Mouse (Mus musculus) CD4-positive, CD25-positive, alpha-beta regulatory T cell, adult 2 months (primary cell): Measurements from ENCODE around the gene Arrdc2.
"Not testable (repeated sequence)": the region's sequence is repeated elsewhere in the genome, so short reads cannot be mapped to it uniquely, and the experiment has no call there.

Source experiments
- DNase-seq: peaks from one replicate; pipeline ENCODE4 v3.0.0-alpha.2; 2012; ENCODE audit warnings: low read depth, low spot score

The Arrdc2 gene

DNA sequence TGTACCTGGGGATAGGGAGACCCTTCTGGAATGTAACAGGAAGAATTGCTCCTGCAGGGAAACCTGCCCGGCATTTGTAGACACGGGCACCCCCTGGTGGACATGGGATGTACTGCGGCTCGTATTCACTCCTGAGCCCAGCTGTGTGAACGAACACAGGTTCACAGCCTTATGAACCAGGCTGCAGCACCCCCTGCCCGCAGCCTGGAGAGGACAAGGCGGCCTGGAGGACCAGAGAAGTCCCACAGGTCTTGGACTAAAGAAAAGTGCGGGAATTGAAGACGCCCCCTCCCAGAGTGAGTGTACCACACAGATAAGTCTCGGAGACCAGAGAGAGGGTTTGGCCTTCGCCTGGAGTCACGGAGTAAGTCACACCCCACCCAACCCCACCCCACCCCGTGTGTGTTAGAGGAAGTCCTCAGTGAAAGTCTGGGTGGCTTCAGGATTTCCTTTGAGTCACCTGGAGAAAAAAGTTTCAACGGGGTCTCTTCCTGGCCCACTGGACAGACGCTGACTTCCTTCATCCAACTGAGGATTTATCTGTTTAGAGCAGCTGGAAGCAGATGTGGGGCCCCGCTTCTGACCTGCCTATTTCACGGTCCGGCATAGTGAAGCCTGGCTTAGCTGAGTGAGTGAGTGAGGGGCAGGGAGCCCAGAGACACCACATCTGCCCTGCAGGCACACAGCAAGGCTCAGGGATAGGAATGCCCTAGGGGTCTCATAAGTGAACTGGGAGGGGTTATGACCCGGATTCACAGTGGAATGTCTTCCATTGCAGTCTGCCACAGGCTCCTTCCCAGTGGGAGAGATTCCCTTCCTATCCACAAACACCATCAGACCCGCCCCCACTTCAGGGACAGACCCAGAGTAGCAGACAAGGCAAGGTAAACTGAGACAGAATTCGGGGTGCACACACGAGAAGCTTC, 1.9 kb upstream of the Arrdc2 start:
- DNase-seq, result peak; percentile 90

DNA sequence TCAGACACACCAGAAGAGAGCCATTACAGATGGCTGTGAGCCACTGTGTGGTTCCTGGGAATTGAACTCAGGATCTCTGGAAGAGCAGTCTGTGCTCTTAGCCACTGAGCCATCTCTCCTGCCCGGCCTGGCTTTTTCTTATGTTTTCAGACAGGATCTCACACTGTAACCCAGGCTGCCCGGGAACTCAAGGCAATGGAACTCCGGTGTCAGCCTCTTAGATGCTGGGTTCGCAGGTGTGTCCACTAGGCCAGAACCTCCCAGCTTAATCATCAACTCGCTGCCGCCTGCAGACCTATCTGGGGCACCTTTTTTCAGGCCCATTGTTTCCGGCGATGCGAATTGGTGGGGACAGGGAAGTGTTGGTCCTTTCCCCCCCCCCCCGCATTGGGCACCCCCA, 1.1 kb upstream of the Arrdc2 start:
- DNase-seq, result no peak

DNA sequence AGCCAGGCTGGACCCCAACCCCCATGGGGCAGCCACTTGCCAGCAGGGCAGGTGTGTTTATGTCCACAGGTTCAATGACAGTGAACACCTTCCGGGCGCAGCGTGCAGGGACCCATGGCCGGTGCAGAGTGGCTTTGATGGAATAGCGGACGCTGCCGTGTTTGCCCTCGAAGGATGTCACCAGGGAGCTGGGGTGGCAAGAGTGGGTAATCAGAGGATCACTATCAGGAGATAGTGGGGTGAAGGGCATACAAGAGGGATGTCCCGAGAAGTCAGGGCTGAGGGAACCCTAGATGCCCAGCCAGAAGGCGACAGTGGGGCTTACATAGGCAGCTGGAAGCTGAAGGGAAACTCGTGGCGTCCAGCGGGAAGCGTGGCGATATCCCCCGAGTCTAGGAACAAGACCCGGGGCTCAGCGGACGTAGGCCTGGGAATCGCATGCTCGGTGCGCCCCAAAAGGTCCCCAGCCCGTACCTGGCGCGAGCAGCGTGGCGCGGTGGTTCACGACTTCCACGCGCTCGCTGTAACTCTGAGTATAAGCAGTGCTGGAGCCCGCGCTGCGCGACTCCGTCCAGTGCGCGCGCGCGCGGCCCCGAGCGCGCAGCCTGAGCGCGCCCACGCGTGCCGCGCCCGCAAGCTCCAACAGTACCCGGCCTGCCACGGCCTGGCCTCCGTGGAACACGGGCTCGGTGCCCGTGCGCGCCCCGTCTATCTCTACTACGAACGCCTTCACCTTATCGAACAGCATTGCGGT, 689 bp downstream of the Arrdc2 start:
- DNase-seq, result no peak

DNA sequence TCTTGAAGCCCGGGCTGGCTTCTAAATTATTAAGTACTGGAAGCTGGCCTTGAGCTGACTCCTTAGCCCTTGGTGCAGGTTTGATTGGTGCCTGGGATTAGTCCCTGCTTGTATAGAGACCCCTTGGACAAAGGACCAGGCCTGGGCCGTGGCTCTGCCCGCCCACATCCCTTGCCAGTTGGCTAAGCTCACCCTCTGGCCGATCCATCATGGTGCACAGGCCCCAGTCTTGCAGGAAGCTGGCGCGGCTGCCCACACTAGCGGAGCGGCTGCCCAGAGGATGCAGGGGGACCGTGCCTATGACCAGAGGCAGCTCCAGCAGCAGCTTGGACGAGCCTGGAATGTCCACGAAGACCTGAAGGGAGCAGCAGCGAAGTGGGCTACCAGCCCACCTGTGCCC, 2.9 kb downstream of the Arrdc2 start:
- DNase-seq, result no peak

DNA sequence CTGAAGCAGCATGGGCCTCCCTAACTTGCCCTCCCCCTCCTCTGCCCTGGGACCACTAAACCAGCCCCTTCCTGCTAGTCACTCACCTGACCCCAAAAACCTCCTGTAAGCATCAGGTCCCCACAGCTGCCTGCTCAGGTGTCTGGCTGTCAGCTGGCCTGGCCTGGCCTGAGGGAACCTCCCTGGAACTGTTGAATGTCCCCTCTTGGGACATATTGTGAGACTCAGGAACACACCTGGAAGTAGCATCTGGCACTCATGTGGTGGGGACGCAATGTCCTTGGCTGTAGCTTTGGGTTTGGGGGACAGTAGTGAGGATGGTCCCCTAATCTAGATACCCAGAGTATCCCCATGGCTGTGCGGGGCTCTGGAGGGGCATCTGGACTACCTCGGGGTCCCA, 5.4 kb downstream of the Arrdc2 start:
- DNase-seq, result no peak

DNA sequence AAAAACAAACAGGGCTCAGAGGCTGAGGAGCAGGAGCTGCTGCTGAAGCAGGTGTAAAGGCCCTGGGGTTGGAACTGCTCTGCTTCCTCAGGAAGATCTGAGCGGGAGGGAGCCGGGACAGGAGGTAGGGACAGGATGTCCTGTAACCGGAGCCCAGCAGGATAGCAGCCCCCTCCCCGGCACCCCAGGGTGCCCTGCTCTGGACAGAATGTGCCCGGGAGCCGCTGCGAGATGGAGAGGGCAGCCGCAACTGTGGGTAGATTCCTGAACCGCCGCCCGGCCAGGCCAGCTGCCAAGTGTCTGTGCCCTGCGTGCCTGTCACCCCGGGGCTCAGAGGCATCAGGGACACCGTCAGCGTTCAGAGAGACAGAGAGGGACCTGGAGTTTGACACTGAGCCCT, 6.0 kb downstream of the Arrdc2 start:
- DNase-seq, result no peak

DNA sequence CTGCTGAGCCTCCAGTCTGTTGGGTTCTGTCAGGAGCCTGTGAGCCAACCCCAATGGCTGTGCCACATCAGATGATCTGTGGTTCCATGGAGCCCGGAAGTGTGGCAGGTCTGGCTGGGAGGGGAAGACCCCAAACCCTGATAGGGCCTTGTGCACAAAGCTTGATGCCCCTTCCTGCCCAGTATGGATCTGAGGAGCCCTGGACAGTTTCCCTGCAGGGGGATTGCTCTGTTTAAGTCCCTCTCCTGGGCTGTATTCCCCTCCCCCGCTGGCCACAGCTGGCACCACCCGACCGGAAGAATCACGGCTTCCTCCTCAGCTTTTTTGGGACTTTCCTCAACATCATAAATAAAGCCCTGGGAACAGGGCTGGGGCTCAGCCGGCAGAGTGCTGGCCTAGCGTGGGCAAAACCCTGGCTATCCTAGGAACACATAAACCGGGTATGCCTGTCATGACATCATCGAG, 6.5 kb downstream of the Arrdc2 start:
- DNase-seq, result peak; percentile 65

DNA sequence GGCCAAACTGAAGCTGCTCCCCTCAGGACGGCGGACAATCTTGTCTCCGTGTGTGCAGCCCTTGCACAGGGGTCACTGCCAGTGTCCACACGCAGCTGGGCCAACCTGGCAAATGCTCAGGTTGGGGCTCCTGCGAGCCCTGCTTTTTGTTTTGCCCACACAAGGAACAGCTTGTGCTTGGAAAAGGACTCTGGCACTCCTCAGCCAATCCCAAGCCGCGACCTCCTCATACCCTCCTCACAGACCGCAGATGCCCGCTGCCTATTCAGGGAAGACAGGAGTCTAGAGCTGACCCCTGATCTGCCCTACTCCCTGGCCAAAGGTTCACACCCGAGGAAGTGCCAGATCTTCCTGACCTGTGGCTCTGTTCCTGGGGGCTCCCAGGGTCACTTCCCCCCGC, 7.1 kb downstream of the Arrdc2 start:
- no peak for DNase-seq

DNA sequence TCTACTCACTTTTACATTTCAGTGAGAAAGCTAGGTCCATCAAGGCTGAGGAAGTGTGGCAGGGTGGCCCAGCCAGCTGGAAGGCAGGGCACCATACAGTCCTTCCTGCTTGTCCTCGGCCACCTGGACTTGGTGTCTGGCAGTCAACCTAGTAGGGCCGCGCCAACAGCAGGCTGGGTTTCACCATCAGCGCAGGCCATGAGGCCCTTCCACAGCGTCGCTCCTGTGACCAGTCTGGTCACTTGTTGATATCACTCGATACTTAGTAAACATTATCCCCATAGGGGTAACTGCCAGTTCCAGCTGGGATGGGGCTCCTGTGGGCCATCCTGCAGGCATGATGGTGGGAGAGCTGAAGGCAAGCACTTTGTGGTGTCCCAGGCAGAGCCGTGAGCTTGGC, 8.0 kb downstream of the Arrdc2 start:
- DNase-seq, result no peak

DNA sequence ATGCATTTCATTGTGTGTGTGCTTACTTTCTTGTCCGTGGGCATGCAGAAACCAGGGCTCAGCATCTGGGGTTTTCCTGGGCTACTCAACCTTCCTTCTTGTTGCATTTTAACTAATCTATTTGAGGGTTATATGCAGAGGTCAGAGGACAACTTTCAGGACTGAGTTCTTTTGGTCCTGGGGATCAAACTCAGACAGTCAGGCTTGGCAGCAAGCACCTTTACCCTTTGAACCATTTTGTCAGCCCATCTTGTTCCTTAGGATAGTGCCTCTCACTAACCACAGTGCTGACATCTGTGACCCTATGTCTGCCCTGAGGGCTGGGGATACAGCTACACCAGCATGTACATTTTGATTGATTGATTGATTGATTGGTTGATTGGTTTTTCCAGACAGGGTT, 11.7 kb downstream of the Arrdc2 start:
- no peak for DNase-seq

DNA sequence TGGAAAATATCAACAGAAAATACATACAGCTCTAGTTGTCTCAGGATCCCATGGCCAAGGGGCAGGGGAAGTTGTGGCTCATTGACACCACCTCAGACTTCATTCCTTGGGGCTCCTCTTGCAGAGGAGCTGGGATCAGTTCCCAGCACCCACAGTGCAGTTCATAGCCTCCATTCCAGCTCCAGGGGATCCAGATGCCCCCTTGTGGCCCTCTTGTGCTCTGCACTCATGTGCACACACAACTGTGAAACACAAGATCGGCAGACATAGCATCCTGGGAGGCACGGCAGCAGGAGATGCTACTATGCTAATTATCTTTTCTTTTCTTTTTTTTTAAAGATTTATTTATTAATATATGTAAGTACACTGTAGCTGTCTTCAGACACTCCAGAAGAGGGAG, 12.5 kb downstream of the Arrdc2 start:
- peak; percentile 36 for DNase-seq

DNA sequence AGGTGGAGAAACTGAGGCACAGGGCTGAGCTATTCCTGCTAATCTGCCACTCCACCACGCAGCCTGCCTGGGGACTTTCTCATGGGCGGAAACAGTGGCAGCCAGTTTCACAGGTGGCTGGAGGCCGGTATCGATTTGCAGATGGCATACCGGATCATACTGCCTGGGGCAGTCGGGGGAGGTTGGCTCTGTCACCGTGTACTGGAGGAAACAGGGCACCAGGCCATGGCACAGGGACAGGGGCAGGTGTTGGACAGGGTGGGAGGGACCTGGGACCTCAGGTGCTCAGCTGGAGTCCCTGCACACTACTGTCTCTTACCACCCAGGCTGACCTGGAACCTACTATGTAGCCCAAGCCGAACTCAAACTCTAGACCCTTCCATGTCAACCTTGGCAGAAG, 13.7 kb downstream of the Arrdc2 start:
- DNase-seq, result no peak

DNA sequence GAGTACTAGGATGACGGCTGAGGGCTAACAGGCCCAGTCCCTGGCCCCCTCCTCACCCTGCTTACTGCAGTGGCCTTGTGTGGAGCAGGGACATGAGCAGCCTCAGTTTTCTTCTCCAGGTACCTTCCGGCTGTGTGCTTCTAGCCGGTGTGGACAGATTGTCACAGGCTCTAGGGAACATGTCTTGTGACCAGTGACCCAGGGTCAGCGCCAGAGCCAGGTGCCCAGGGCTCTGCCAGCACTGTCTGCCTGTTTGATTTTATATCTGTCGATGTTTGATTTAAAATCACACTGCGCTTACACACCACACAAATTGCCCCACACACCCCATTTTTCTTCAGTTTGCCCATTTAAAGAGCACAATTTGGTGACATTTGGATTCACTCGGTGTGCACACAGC, 15.7 kb downstream of the Arrdc2 start:
- DNase-seq, result no peak

DNA sequence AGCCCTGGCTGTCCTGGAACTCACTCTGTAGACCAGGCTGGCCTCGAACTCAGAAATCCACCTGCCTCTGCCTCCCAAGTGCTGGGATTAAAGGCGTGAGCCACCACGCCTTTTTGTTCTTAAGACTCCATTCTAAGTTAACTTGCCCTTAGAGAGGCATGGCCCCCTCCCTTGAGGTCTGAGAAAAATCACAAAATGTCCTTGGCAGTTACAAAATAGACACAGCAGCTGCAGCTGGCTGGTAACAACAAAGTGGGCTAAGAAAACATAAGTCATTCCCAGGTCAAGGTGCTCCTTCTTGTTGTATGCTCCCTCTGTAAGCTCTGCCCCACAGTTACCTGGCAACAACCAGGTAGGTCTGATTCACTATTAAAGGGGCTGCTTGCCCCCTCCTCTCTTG, 16.9 kb downstream of the Arrdc2 start:
- not testable (repeated sequence) for DNase-seq

DNA sequence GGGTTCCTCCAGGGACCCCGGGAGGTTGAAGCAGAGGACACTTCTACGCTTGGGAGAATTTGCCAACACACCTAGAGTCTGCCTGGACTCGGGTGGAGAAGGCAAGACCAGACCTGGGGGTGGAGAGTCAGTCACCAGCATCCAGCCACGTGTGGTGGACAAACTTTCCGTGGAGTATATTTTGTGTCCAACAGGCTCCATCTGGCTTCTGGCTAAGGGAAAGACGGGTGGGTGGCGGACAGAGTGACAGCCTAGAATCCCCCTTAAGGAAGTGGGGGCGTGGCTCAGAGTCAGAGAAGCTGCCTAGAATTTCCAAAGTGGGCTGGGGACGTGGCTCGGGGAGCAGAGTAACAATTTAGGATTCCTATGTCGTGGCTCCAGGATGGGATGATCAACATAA, 17.5 kb downstream of the Arrdc2 start:
- no peak for DNase-seq

DNA sequence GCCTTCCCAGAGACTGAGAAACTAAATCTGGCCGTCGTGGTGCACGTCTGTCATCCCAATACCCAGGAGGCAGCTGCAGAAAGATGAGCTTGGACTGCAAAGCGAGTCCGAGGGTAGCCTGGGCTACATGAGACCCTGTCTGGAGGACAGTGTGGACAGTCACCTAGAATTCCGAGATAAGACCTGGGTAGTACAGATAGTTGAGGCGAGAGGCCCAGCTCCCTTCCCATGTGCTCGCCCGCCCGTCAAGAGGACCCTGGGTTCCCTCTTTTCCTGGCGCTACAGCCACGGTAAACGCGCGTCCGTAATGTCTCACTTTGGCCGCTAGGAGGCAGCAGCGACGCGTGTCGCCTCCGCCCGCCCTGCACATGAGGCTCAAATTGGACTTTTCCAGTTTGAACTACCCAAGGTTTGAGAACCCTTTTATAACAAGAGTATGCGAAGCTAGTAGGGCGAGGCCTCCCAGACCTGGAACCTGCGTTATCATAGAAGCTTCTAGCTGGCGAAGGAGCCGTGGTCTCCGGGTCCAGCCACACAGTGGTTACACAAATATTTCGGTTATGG, 18.0 kb downstream of the Arrdc2 start:
- peak; percentile 85 for DNase-seq

DNA sequence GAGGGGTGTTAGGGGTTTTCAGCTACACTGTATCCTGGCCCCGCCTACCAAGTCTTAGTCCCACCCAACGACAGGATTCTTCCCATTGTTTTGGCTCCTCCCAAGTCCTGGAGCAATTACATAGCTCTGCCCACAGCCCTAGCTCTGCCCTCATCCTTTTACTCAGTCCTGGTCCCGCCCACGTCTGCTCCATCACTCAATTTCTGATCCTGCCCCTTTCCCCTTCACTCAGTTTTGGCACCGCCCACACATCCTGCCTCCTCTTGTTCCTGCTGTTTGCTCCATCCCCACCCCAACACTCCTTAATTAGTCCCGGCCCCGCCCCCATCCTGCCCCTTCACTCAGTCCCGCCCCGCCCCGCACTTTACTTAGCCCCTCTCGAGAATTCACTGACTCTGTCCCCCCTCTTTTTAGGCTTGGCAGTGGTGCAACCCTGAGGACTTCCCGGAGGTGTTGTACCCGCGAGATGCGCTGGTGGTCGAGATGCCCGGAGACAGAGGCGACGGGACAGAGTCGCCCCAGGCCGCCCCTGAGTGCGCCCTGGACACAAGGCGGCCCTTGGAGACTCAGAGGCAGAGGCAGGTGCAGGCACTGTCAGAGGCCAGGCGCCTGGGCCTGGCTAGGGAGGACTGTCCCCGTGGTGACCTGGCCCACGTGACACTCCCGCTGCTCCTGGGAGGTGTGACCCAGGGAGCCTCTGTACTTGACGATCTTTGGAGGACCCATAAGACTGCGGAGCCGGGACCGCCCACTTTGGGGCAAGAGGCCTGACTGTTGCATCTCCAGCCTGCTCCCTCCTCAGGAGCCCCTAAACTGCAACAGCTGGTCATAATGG, 19.2 kb downstream of the Arrdc2 start:
- DNase-seq, result no peak

DNA sequence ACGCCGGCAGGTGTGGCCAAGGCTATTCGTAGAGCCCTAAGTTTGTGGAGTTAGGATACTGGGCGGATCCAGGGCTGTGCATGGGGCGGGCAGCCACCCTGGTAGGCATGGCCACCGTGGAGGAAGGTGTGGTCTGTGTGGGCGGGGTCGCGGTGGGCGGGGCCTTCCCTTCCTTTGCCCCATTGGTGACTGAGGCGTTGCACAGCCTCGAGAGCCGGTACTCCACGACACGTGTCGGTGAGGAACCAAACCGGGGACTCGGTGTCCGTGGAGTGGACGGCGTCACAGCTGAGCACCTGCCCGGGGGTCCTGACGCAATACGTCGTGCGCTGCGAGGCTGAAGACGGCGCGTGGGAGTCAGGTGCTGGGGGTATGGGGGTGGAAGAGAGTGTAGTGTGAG, 22.8 kb downstream of the Arrdc2 start:
- no peak for DNase-seq

DNA sequence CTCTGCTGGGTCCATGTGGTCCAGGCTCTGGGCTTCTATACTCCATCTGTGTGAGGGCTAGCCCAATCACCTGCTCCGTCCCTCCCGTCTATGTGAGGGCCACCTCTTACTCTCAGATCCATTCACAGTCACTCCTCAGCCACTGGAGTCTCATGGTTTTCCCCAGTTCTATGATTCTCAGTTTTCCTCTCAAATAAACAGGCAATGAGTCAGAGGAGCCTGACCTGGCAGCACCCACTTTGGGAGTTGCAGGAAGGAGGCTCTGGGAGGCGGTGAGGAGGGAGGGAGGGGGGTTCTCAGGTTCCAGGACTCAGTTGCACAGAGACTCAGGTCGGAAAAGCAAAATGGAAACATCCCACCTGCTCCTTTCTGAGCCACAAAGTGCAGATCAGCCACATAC, 26.6 kb downstream of the Arrdc2 start:
- DNase-seq, result no peak

DNA sequence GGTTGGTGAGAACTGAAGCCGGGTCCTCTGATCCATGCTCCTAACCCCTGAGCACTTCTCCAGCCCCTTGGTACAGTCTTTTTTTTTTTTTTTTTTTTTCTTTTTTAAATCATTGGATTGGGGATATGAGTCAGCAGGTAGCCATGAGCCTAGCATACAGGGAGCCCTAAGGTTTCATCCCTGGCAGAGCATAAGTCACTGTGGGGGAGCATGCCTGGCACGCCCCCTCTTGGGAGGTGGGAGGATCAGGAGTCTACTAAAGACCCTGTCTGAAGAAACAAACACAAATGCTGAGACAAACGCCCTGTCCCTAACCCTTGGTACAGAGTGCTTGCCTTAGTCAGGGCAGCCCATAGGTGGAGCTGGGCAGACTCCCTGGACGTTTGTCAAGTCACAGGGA, 27.5 kb downstream of the Arrdc2 start:
- no peak for DNase-seq

DNA sequence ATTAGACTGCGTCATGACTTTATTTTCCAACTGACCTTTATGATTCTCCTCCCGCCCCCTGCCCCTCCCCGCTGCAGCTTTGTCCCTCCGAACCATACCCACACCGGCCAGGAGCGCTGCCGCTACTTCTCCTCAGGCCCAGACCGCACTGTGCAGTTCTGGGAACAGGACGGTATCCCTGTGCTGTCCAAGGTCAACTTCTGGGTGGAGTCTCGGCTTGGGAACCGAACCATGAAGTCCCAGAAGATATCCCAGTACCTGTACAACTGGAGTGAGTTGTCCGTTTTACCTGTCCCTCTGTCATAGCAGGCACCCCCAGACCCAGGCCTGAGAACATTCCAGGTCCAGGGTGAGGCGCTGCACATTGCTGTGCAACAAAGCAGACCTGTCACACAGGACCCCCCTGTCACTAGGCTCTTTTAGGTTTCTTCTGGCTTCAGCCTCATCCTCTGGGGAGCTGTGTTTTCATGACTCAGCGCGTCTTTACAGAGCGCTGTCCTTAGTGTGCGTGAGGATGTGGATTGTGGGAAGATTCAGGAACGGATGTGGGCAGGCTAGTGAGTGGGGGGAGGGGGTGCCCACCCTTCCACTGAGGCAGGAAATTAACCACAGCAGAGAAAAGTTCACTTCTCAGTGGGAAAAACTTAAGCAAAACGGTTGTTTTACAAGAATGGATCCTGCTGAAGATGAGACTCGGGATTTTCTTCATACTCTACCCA, 28.4 kb downstream of the Arrdc2 start:
- DNase-seq, result peak; percentile 53
